Mouse (Mus musculus) hindbrain, embryonic 13.5 days (tissue): Measurements from ENCODE around the gene Dpp10. TPM values are rescaled to one million over a fixed set of nuclear protein-coding genes. Genes with fewer than 3 reads are reported as not detected.

ENCODE experiments used
- ATAC-seq: fragments of 200-750 bp; cut with Nextera tagmentation; 2 replicates; pipeline ENCODE4 v1.8.0; 2017; ENCODE audit warnings: moderate TSS enrichment; ENCODE audit not compliant: low FRiP score
- H3K27ac ChIP-seq: fragments of 300-500 bp; sonication (generic); 2 replicates; pipeline ENCODE4 v1.5.1; 2015; ENCODE audit warnings: inconsistent platforms, mild to moderate bottlenecking, moderate library complexity
- H3K27me3 ChIP-seq: fragments of 300-500 bp; sonication (generic); 2 replicates; pipeline ENCODE4 v1.6.1; 2015; ENCODE audit warnings: mild to moderate bottlenecking, inconsistent platforms
- H3K36me3 ChIP-seq: fragments of 300-500 bp; sonication (generic); 2 replicates; pipeline ENCODE4 v1.6.1; 2015; ENCODE audit warnings: mild to moderate bottlenecking, inconsistent platforms
- H3K4me1 ChIP-seq: fragments of 300-500 bp; sonication (generic); replicated peaks from 2 replicates; pipeline ENCODE4 v1.6.1; 2015; ENCODE audit warnings: inconsistent platforms
- H3K4me2 ChIP-seq: fragments of 300-500 bp; sonication (generic); 2 replicates; pipeline ENCODE4 v1.6.1; 2015; ENCODE audit warnings: inconsistent platforms, mild to moderate bottlenecking, moderate library complexity
- H3K4me3 ChIP-seq: fragments of 300-500 bp; sonication (generic); 2 replicates; pipeline ENCODE4 v1.5.1; 2015; ENCODE audit warnings: mild to moderate bottlenecking, inconsistent platforms
- H3K9ac ChIP-seq: fragments of 300-500 bp; sonication (generic); 2 replicates; pipeline ENCODE4 v1.6.1; 2015; ENCODE audit warnings: mild to moderate bottlenecking, inconsistent platforms
- H3K9me3 ChIP-seq: fragments of 300-500 bp; sonication (generic); 2 replicates; pipeline ENCODE4 v1.6.1; 2016; ENCODE audit warnings: inconsistent platforms
- WGBS: fragments of 180-500 bp; shearing (Covaris S2); methylation state at CpG from one replicate; pipeline ENCODE4 v1.1.7; 2015; 5-methylcytosine and 5-hydroxymethylcytosine counted together
- polyA plus RNA-seq: library from polyadenylated mRNA; unstranded; fragments of >200 nt; fragmentation: Nextera tagmentation; extraction: Ambion mirVana; gene quantifications from 2 replicates; pipeline ENCODE4 v1.2.1, GENCODE M21; 2015

Gene Dpp10
- polyA plus RNA-seq, 1 experiment from 2014 or later, result 11.9 TPM

- H3K27ac ChIP-seq, result no peak overlapping the region
- no peaks in the 10 kb centered on the region for H3K27me3 ChIP-seq
- WGBS, result 88% methylated on average over 1 of the region's 1 CpGs
- no peaks in the 10 kb centered on the region for H3K4me1 ChIP-seq
- no peaks in the 10 kb centered on the region for H3K36me3 ChIP-seq
- no peak overlapping the region for H3K4me3 ChIP-seq
- no peak overlapping the region for H3K9ac ChIP-seq
- no peak for ATAC-seq
- H3K4me2 ChIP-seq, result no peak overlapping the region
- H3K9me3 ChIP-seq, result no peaks in the 10 kb centered on the region
These were observed 577.6 kb downstream of the Dpp10 start for GRCm38 (mm10) chr1:123467729-123468128.

GRCm38 (mm10) chr1:123414163-123414562 lies 631.2 kb downstream of the Dpp10 start:
- H3K4me3 ChIP-seq, result no peak overlapping the region
- no peak overlapping the region for H3K27ac ChIP-seq
- no peaks in the 10 kb centered on the region for H3K27me3 ChIP-seq
- H3K4me1 ChIP-seq, result no peaks in the 10 kb centered on the region
- WGBS, result 66% methylated on average over 1 of the region's 1 CpGs
- H3K4me2 ChIP-seq, result no peak overlapping the region
- no peaks in the 10 kb centered on the region for H3K9me3 ChIP-seq
- no peak for ATAC-seq
- H3K36me3 ChIP-seq, result no peaks in the 10 kb centered on the region
- no peak overlapping the region for H3K9ac ChIP-seq

GRCm38 (mm10) chr1:123351300-123351699 lies 694.1 kb downstream of the Dpp10 start:
- H3K36me3 ChIP-seq, result no peaks in the 10 kb centered on the region
- no peak overlapping the region for H3K4me3 ChIP-seq
- no peak overlapping the region for H3K4me2 ChIP-seq
- 68% methylated on average over 2 of the region's 2 CpGs for WGBS
- H3K27me3 ChIP-seq, result no peaks in the 10 kb centered on the region
- ATAC-seq, result no peak
- H3K4me1 ChIP-seq, result no peaks in the 10 kb centered on the region
- H3K9ac ChIP-seq, result no peak overlapping the region
- no peaks in the 10 kb centered on the region for H3K9me3 ChIP-seq
- no peak overlapping the region for H3K27ac ChIP-seq

GRCm38 (mm10) chr1:123337877-123338276 lies 707.5 kb downstream of the Dpp10 start:
- H3K9ac ChIP-seq, result no peak overlapping the region
- 63% methylated on average over 1 of the region's 1 CpGs for WGBS

GRCm38 (mm10) chr1:123316886-123317285 lies 728.5 kb downstream of the Dpp10 start:
- 91% methylated on average over 2 of the region's 2 CpGs for WGBS
- Histone ChIP-seq H3K27me3 (no peaks in the 10 kb centered on the region), H3K9ac (no peak overlapping the region), H3K9me3 (no peaks in the 10 kb centered on the region), H3K36me3 (no peaks in the 10 kb centered on the region), H3K4me3 (no peak overlapping the region), H3K27ac (no peak overlapping the region), H3K4me2 (no peak overlapping the region), H3K4me1 (no peaks in the 10 kb centered on the region)
- no peak for ATAC-seq

More at GRCm38 (mm10) chr1:123337877-123338276, 707.5 kb downstream of the Dpp10 start:
- no peak overlapping the region for H3K27ac ChIP-seq
- no peak overlapping the region for H3K4me2 ChIP-seq
- no peak for ATAC-seq
- H3K36me3 ChIP-seq, result no peaks in the 10 kb centered on the region
- no peak overlapping the region for H3K4me3 ChIP-seq
- no peaks in the 10 kb centered on the region for H3K27me3 ChIP-seq
- no peaks in the 10 kb centered on the region for H3K4me1 ChIP-seq
- no peaks in the 10 kb centered on the region for H3K9me3 ChIP-seq
